In the genomic region with DNA sequence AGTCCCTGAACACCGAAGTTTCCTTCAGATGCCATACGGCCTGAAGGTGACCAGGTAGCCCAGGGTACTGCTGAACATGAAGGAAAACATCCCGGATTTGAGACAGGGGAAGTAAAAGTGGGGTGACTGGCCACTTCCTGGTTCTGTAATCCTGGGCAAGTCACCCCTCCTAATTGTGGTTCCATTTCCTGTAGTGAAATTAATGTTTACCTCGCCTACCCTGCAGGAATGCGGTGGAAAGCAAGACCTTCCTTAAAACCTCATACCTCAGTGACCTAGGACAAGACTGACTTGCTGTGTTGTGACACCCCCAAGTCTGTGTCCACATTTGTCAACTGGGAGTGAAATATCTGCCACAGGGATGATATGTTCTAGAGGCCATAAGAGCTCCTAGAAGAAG, we compare ENCODE assay signal across 22 mouse cellular contexts. TPM values are rescaled to one million over a fixed set of nuclear protein-coding genes. Genes with fewer than 3 reads are reported as not detected.
DNase-seq lines count a peak whose midpoint lies in the region; ATAC-seq and TF ChIP-seq lines count a peak whose summit lies in the region.
"Had no signal": no experiment of that assay in that cellular context is flagged by ENCODE, and none has a peak within 500 bp of the region (broad histone marks: within the 10 kb centered on the region; RNA-seq: fewer than 3 reads in every experiment).

No protein-coding gene starts in this region.

- no peak overlapping the region for H3K9ac ChIP-seq in forebrain, embryonic 14.5 days (ENCODE audit: low read length)
- no peak overlapping the region for H3K9ac ChIP-seq in forebrain, postnatal 0 days
- H3K9ac ChIP-seq: embryonic facial prominence, embryonic 15.5 days; heart, embryonic 13.5 days; hindbrain, embryonic 15.5 days; limb, embryonic 15.5 days; midbrain, embryonic 12.5 days; neural tube, embryonic 13.5 days had no signal

- H3K4me2 ChIP-seq in forebrain, embryonic 14.5 days (ENCODE audit: low read length) = no peak overlapping the region
- no peak overlapping the region for H3K4me2 ChIP-seq in forebrain, postnatal 0 days (ENCODE audit: low read depth)
- H3K4me2 ChIP-seq: embryonic facial prominence, embryonic 15.5 days; heart, embryonic 13.5 days; hindbrain, embryonic 15.5 days; limb, embryonic 15.5 days; midbrain, embryonic 12.5 days; neural tube, embryonic 13.5 days had no signal

- peak overlapping the region; percentile 54 for H3K27ac ChIP-seq in macrophage
- H3K27ac ChIP-seq in forebrain, embryonic 14.5 days (ENCODE audit: low read depth, low read length) = no peak overlapping the region
- no peak overlapping the region for H3K27ac ChIP-seq in forebrain, postnatal 0 days (ENCODE audit: low read depth, low read length)
- H3K27ac ChIP-seq: embryonic facial prominence, embryonic 15.5 days; heart, embryonic 13.5 days; hindbrain, embryonic 15.5 days; limb, embryonic 15.5 days; midbrain, embryonic 12.5 days; neural tube, embryonic 13.5 days had no signal

- TF ChIP-seq CTCF in forebrain, postnatal 0 days (IDR thresholded peaks at IDR 0.05; ENCODE audit: low read depth) = no peak

- H3K27me3 ChIP-seq in forebrain, embryonic 14.5 days (replicated peaks; ENCODE audit: control insufficient read depth, insufficient read depth, low read length) = no peaks in the 10 kb centered on the region
- no peaks in the 10 kb centered on the region for H3K27me3 ChIP-seq in forebrain, postnatal 0 days (ENCODE audit: insufficient read depth, low read length)
- H3K27me3 ChIP-seq: embryonic facial prominence, embryonic 15.5 days; hindbrain, embryonic 15.5 days; limb, embryonic 15.5 days; midbrain, embryonic 12.5 days; neural tube, embryonic 13.5 days had no signal

- no peaks in the 10 kb centered on the region for H3K4me1 ChIP-seq in forebrain, embryonic 14.5 days (ENCODE audit: control insufficient read depth, insufficient read depth, low read length)
- H3K4me1 ChIP-seq in forebrain, postnatal 0 days (ENCODE audit: insufficient read depth) = no peaks in the 10 kb centered on the region
- H3K4me1 ChIP-seq: embryonic facial prominence, embryonic 15.5 days; hindbrain, embryonic 15.5 days; limb, embryonic 15.5 days; midbrain, embryonic 12.5 days had no signal

- 23% methylated on average over 5 of the region's 5 CpGs for WGBS in macrophage (ENCODE audit: missing documents)
- 82% methylated on average over 5 of the region's 5 CpGs for WGBS in forebrain, embryonic 14.5 days
- WGBS in forebrain, postnatal 0 days = 90% methylated on average over 5 of the region's 5 CpGs

- no peaks in the 10 kb centered on the region for H3K9me3 ChIP-seq in forebrain, embryonic 14.5 days (replicated peaks; ENCODE audit: control insufficient read depth, low read length)
- H3K9me3 ChIP-seq in forebrain, postnatal 0 days (ENCODE audit: low read length) = no peaks in the 10 kb centered on the region
- H3K9me3 ChIP-seq: embryonic facial prominence, embryonic 15.5 days; heart, embryonic 13.5 days; hindbrain, embryonic 15.5 days; limb, embryonic 15.5 days; midbrain, embryonic 12.5 days; neural tube, embryonic 13.5 days had no signal

- H3K36me3 ChIP-seq in macrophage (ENCODE audit: inconsistent target) = no peaks in the 10 kb centered on the region
- no peaks in the 10 kb centered on the region for H3K36me3 ChIP-seq in forebrain, embryonic 14.5 days (ENCODE audit: control insufficient read depth, insufficient read depth, low read length)
- H3K36me3 ChIP-seq in forebrain, postnatal 0 days (ENCODE audit: insufficient read depth) = no peaks in the 10 kb centered on the region
- H3K36me3 ChIP-seq: embryonic facial prominence, embryonic 15.5 days; heart, embryonic 13.5 days; hindbrain, embryonic 15.5 days; limb, embryonic 15.5 days; midbrain, embryonic 12.5 days; neural tube, embryonic 13.5 days had no signal

- peak; percentile 40 for DNase-seq in kidney, adult 9 months
- DNase-seq in kidney, postnatal 14 days = no peak
- peak; percentile 34 for DNase-seq in lung, postnatal 36 days
- DNase-seq in lung, postnatal 4 days = no peak
- DNase-seq in forebrain, embryonic 14.5 days (ENCODE audit: low spot score) = no peak
- no peak for DNase-seq in forebrain, postnatal 0 days
- DNase-seq: adrenal gland, postnatal 10 days; cerebellum, adult 11 months; cerebellum, postnatal 14 days; heart, adult 18-20 months; heart, postnatal 36 days; thymus, adult 18-20 months; thymus, postnatal 4 days had no signal

- no peaks in the 10 kb centered on the region for H3K79me2 ChIP-seq in macrophage (ENCODE audit: inconsistent target)

- no peak overlapping the region for H3K4me3 ChIP-seq in macrophage (ENCODE audit: inconsistent target)
- H3K4me3 ChIP-seq in forebrain, embryonic 14.5 days (ENCODE audit: low read depth, low read length) = no peak overlapping the region
- no peak overlapping the region for H3K4me3 ChIP-seq in forebrain, postnatal 0 days (ENCODE audit: low read depth, low read length)
- H3K4me3 ChIP-seq: embryonic facial prominence, embryonic 15.5 days; heart, embryonic 13.5 days; hindbrain, embryonic 15.5 days; limb, embryonic 15.5 days; midbrain, embryonic 12.5 days; neural tube, embryonic 13.5 days had no signal

- ATAC-seq in forebrain, embryonic 14.5 days = no peak
- ATAC-seq in forebrain, postnatal 0 days = no peak
- ATAC-seq: intestine, embryonic 16.5 days had no signal

RNA-seq across cellular contexts. Expression of gene Lrrfip2, which starts 22.8 kb away (rescaled TPM):
- 1,000 to 10,000 TPM in 3 of 26 experiments, 100 to 1,000 TPM in 23; 125 to 1,240 (median 267) TPM for total RNA-seq in macrophage (2018; cell fraction: chromatin; rRNA removed)
- 10 to 100 TPM; 33.5 to 87.4 (median 42.4) TPM for total RNA-seq in macrophage (2018; cell fraction: cytosol; rRNA removed)
- 100 to 1,000 TPM in 19 of 26 experiments, 10 to 100 TPM in 7; 62.8 to 669 (median 140) TPM for total RNA-seq in macrophage (2018; cell fraction: nucleus; rRNA removed)
- 36.3 to 65.4 TPM (median 49.8 TPM) in 3 replicates for polyA plus RNA-seq in macrophage (2018)
- polyA plus RNA-seq in forebrain, embryonic 14.5 days (2014; fragmentation: Nextera tagmentation; extraction: Ambion mirVana) = 41.9 and 45.2 TPM in 2 replicates
- total RNA-seq in forebrain, postnatal 0 days (2014; rRNA removed) = 29.2 and 41.7 TPM in 2 replicates
- polyA plus RNA-seq in forebrain, postnatal 0 days (2015; fragmentation: Nextera tagmentation; extraction: Ambion mirVana) = 36.0 and 38.9 TPM in 2 replicates

RNA-seq across cellular contexts. Expression of gene Ccrl2, which starts 37.3 kb away (rescaled TPM):
- 100 to 1,000 TPM in 13 of 26 experiments, 10 to 100 TPM in 12, 1 to 10 TPM in 1; 4.7 to 335 (median 104) TPM for total RNA-seq in macrophage (2018; cell fraction: chromatin; rRNA removed)
- total RNA-seq in macrophage (2018; cell fraction: cytosol; rRNA removed) = 100 to 1,000 TPM in 18 of 26 experiments, 10 to 100 TPM in 8; 20.3 to 945 (median 250) TPM
- 100 to 1,000 TPM in 20 of 26 experiments, 10 to 100 TPM in 6; 11.1 to 700 (median 492) TPM for total RNA-seq in macrophage (2018; cell fraction: nucleus; rRNA removed)
- polyA plus RNA-seq in macrophage (2018) = 9.4 to 36.5 TPM (median 19.8 TPM) in 3 replicates
- 1.3 and 1.4 TPM in 2 replicates for polyA plus RNA-seq in forebrain, embryonic 14.5 days (2014; fragmentation: Nextera tagmentation; extraction: Ambion mirVana)
- 0.19 and 0.77 TPM in 2 replicates for total RNA-seq in forebrain, postnatal 0 days (2014; rRNA removed)
- 0.99 and 1.3 TPM in 2 replicates for polyA plus RNA-seq in forebrain, postnatal 0 days (2015; fragmentation: Nextera tagmentation; extraction: Ambion mirVana)
- polyA plus RNA-seq: C2C12 had no signal

Comparison
In these comparisons a context has a peak if more than half of its experiments do, and no peak if none do; other contexts are left out.
1. DNase-seq: peak in kidney, adult 9 months (single experiment) and lung, postnatal 36 days (single experiment); none in kidney, postnatal 14 days (single experiment), lung, postnatal 4 days (0 of 2), forebrain, embryonic 14.5 days (single experiment) and forebrain, postnatal 0 days (single experiment).